Mouse (Mus musculus) embryonic facial prominence, embryonic 11.5 days (tissue): ENCODE data around the gene Intu. TPM values are rescaled to one million over a fixed set of nuclear protein-coding genes. Genes with fewer than 3 reads are reported as not detected.

ENCODE experiments used
- ATAC-seq: fragments of 200-750 bp; cut with Nextera tagmentation; replicated peaks from 2 replicates; pipeline ENCODE4 v1.8.0; 2017; ENCODE audit warnings: low read depth; ENCODE audit not compliant: insufficient number of reproducible peaks, low FRiP score, low TSS enrichment
- DNase-seq: peaks from one replicate; pipeline ENCODE4 v3.0.0-alpha.2; 2015; ENCODE audit warnings: low spot score
- H3K27ac ChIP-seq: fragments of 300-500 bp; sonication (generic); replicated peaks from 2 replicates; pipeline ENCODE4 v1.5.1; 2014; ENCODE audit warnings: mild to moderate bottlenecking, low read depth, low read length, control low read depth
- H3K27me3 ChIP-seq: fragments of 300-500 bp; sonication (generic); 2 replicates; pipeline ENCODE4 v1.6.1; 2014; ENCODE audit warnings: mild to moderate bottlenecking, low read length, moderate library complexity, mixed read lengths; ENCODE audit not compliant: control insufficient read depth, insufficient read depth
- H3K36me3 ChIP-seq: fragments of 300-500 bp; sonication (generic); replicated peaks from 2 replicates; pipeline ENCODE4 v1.6.1; 2014; ENCODE audit warnings: low read depth, mild to moderate bottlenecking, low read length, moderate library complexity, mixed read lengths; ENCODE audit not compliant: control insufficient read depth, insufficient read depth
- H3K4me1 ChIP-seq: fragments of 300-500 bp; sonication (generic); 2 replicates; pipeline ENCODE4 v1.6.1; 2014; ENCODE audit warnings: low read length, mixed read lengths; ENCODE audit not compliant: control insufficient read depth, insufficient read depth
- H3K4me2 ChIP-seq: fragments of 300-500 bp; sonication (generic); 2 replicates; pipeline ENCODE4 v1.6.1; 2014; ENCODE audit warnings: low read depth, mild to moderate bottlenecking, control low read depth, low read length, moderate library complexity
- H3K4me3 ChIP-seq: fragments of 300-500 bp; sonication (generic); 2 replicates; pipeline ENCODE4 v1.5.1; 2014; ENCODE audit warnings: low read depth, low read length, control low read depth
- H3K9ac ChIP-seq: fragments of 300-500 bp; sonication (generic); replicated peaks from 2 replicates; pipeline ENCODE4 v1.6.1; 2014; ENCODE audit warnings: mild to moderate bottlenecking, control low read depth, low read length
- H3K9me3 ChIP-seq: fragments of 300-500 bp; sonication (generic); replicated peaks from 2 replicates; pipeline ENCODE4 v1.6.1; 2016; ENCODE audit warnings: mild to moderate bottlenecking, low read length, inconsistent platforms, mixed read lengths; ENCODE audit not compliant: control insufficient read depth
- WGBS: fragments of 180-500 bp; shearing (Covaris S2); extraction: QIAGEN DNeasy Blood & Tissue Kit; methylation state at CpG from one replicate; pipeline ENCODE4 v1.1.7; 2014; 5-methylcytosine and 5-hydroxymethylcytosine counted together
- microRNA-seq: library from miRNA; unstranded; fragments of <30 nt; microRNA quantifications from one replicate; pipeline ENCODE4, GENCODE M21; 2016; ENCODE audit warnings: borderline number of aligned reads
- polyA plus RNA-seq: library from polyadenylated mRNA; unstranded; fragments of >200 nt; fragmentation: Nextera tagmentation; extraction: Ambion mirVana; gene quantifications from 2 replicates; pipeline ENCODE4 v1.2.1, GENCODE M21; 2014

The Intu gene
- polyA plus RNA-seq, 1 experiment from 2014 or later, result 7.1 TPM

GRCm38 (mm10) chr3:40719022-40719421 lies 187.9 kb downstream of the Intu start:
- no peak for ATAC-seq
- H3K4me3 ChIP-seq, result no peak overlapping the region

GRCm38 (mm10) chr3:40738381-40738912 lies 207.4 kb downstream of the Intu start:
- DNase-seq, result no peak
- H3K9me3 ChIP-seq, result no peaks in the 10 kb centered on the region
- no peaks in the 10 kb centered on the region for H3K27me3 ChIP-seq
- ATAC-seq, result no peak
- H3K9ac ChIP-seq, result no peak overlapping the region
- H3K27ac ChIP-seq, result no peak overlapping the region
- H3K36me3 ChIP-seq, result no peaks in the 10 kb centered on the region
- no peak overlapping the region for H3K4me2 ChIP-seq
- no peak overlapping the region for H3K4me3 ChIP-seq
- WGBS, result 83% methylated on average over 6 of the region's 6 CpGs
- H3K4me1 ChIP-seq, result no peaks in the 10 kb centered on the region

More at GRCm38 (mm10) chr3:40719022-40719421, 187.9 kb downstream of the Intu start:
- Histone ChIP-seq H3K9me3 (no peaks in the 10 kb centered on the region), H3K4me2 (no peak overlapping the region), H3K27ac (no peak overlapping the region), H3K9ac (no peak overlapping the region), H3K36me3 (no peaks in the 10 kb centered on the region), H3K27me3 (no peaks in the 10 kb centered on the region), H3K4me1 (no peaks in the 10 kb centered on the region)
- WGBS, result 83% methylated on average over 3 of the region's 3 CpGs
- DNase-seq, result no peak

- DNase-seq, result peak; percentile 4
- no peaks in the 10 kb centered on the region for H3K36me3 ChIP-seq
- H3K4me3 ChIP-seq, result peak within 1 kb of the TSS; percentile 65
- H3K4me2 ChIP-seq, result peak within 1 kb of the TSS; percentile 95
- peak within 1 kb of the TSS; percentile 67 for H3K27ac ChIP-seq
- H3K4me1 ChIP-seq, result peaks cover 3% of the 10 kb centered on the region; the same call in 1 of the 2 replicates
- WGBS, result 22% methylated on average over 16 of the region's 16 CpGs
- H3K27me3 ChIP-seq, result no peaks in the 10 kb centered on the region
- no peaks in the 10 kb centered on the region for H3K9me3 ChIP-seq
- no peak for ATAC-seq
- peak within 1 kb of the TSS; percentile 67 for H3K9ac ChIP-seq
Observed at GRCm38 (mm10) chr3:40744024-40744835, 213.1 kb downstream of the Intu start, which contains the start of gene Hspa4l. Gene Hspa4l, plus strand, starts transcription at chr3:40744495.

- Histone ChIP-seq H3K9me3 (no peaks in the 10 kb centered on the region), H3K27me3 (no peaks in the 10 kb centered on the region), H3K36me3 (no peaks in the 10 kb centered on the region), H3K27ac (peak overlapping the region; percentile 67), H3K4me1 (peaks cover 3% of the 10 kb centered on the region; the same call in 1 of the 2 replicates), H3K9ac (peak overlapping the region; percentile 67), H3K4me2 (peak overlapping the region; percentile 95), H3K4me3 (peak overlapping the region; percentile 65)
- ATAC-seq (peak; percentile 97), DNase-seq (peak; percentile 89)
- WGBS, result under 1% methylated on average over 68 of the region's 93 CpGs
Observed at GRCm38 (mm10) chr3:40744836-40745660, 214.0 kb downstream of the Intu start.

GRCm38 (mm10) chr3:40745661-40746547 lies 214.8 kb downstream of the Intu start:
- Histone ChIP-seq H3K36me3 (no peaks in the 10 kb centered on the region), H3K9ac (peak overlapping the region; percentile 67), H3K27ac (peak overlapping the region; percentile 67), H3K4me3 (peak overlapping the region; percentile 65), H3K9me3 (no peaks in the 10 kb centered on the region), H3K4me1 (peaks cover 3% of the 10 kb centered on the region; the same call in 1 of the 2 replicates), H3K27me3 (no peaks in the 10 kb centered on the region), H3K4me2 (peak overlapping the region; percentile 95)
- ATAC-seq, result peak; percentile 64
- peak; percentile 18 for DNase-seq
- 5% methylated on average over 28 of the region's 37 CpGs for WGBS

Small RNA genes lying within 50 kb of the gene (microRNA-seq; reads per million reads assigned to microRNA genes)
- gene Gm23810, result not detected

Other genes with a start within 250 kb of the Intu start
- gene Slc25a31, start 177.6 kb downstream of the Intu start, polyA plus RNA-seq, result 0.22 and 0.45 TPM in 2 replicates
- 22.7 and 23.6 TPM in 2 replicates for gene Hspa4l, start 213.2 kb downstream of the Intu start, polyA plus RNA-seq